Mouse (Mus musculus): ENCODE measurements at regions not wholly inside any gene's neighbourhood (a gene's known extent, or its start where the extent isn't known, plus 50 kb on each side); places are given as distances from the start of the nearest gene placed in this dataset.

GRCm38 (mm10) chr11:114567814-114568800 is 100.2 kb upstream of the Rpl38 start:
- TF ChIP-seq POLR2A (IDR thresholded peaks at IDR 0.05; ENCODE audit: control insufficient read depth, low read depth, low read length) = no peak
- H3K36me3 ChIP-seq (ENCODE audit: control insufficient read depth, insufficient read depth, low read length) = no peaks in the 10 kb centered on the region
- H3K4me3 ChIP-seq (ENCODE audit: control insufficient read depth, low read depth, low read length) = no peak overlapping the region
- no peak overlapping the region for H3K27ac ChIP-seq (ENCODE audit: control insufficient read depth, insufficient read depth, low read depth, low read length)
- no peaks in the 10 kb centered on the region for H3K4me1 ChIP-seq (ENCODE audit: control insufficient read depth, insufficient read depth, low read length)
- no peaks in the 10 kb centered on the region for H3K27me3 ChIP-seq (ENCODE audit: control insufficient read depth, insufficient read depth, low read length)

- H3K27ac ChIP-seq (ENCODE audit: control insufficient read depth, insufficient read depth, low read depth, low read length) = no peak overlapping the region
- no peaks in the 10 kb centered on the region for H3K4me1 ChIP-seq (ENCODE audit: control insufficient read depth, insufficient read depth, low read length)
- TF ChIP-seq POLR2A (IDR thresholded peaks at IDR 0.05; ENCODE audit: control insufficient read depth, low read depth, low read length) (no peak), CTCF (IDR thresholded peaks at IDR 0.05; ENCODE audit: control insufficient read depth, insufficient read depth, insufficient replicate concordance, low read depth, low read length) (no peak)
- no peaks in the 10 kb centered on the region for H3K36me3 ChIP-seq (ENCODE audit: control insufficient read depth, insufficient read depth, low read length)
- H3K27me3 ChIP-seq (ENCODE audit: control insufficient read depth, insufficient read depth, low read length) = no peaks in the 10 kb centered on the region
- H3K4me3 ChIP-seq (ENCODE audit: control insufficient read depth, low read depth, low read length) = no peak overlapping the region
Observed at GRCm38 (mm10) chr11:114567045-114567780, 101.1 kb upstream of the Rpl38 start.

DNA sequence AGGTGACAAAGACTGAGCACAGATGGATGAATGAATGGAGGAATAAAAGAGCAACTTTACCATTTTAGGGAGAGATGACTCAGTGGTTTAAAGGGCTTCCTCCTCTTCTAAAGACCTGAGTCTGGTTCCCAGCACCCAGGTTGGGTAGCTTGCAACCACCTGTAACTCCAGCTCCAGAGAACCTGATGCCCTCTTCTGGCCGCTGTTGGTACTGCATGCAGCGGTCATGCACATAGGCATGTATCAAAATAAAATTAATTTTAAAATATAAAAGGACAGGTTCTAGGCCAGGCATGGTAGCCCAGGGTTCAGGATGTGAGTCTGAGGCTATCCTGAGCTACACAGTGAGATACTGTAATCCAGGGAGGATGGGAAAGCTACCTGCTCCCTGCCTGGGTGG is 103.4 kb upstream of the Rpl38 start:
- Histone ChIP-seq H3K27me3 (ENCODE audit: control insufficient read depth, insufficient read depth, low read length) (no peaks in the 10 kb centered on the region), H3K4me3 (ENCODE audit: control insufficient read depth, low read depth, low read length) (no peak overlapping the region), H3K36me3 (ENCODE audit: control insufficient read depth, insufficient read depth, low read length) (no peaks in the 10 kb centered on the region), H3K27ac (ENCODE audit: control insufficient read depth, insufficient read depth, low read depth, low read length) (no peak overlapping the region), H3K4me1 (ENCODE audit: control insufficient read depth, insufficient read depth, low read length) (peaks cover under 1% of the 10 kb centered on the region; the same call in 1 of the 2 replicates)
- TF ChIP-seq POLR2A (IDR thresholded peaks at IDR 0.05; ENCODE audit: control insufficient read depth, low read depth, low read length) (no peak), CTCF (IDR thresholded peaks at IDR 0.05; ENCODE audit: control insufficient read depth, insufficient read depth, insufficient replicate concordance, low read depth, low read length) (peak; percentile 78)

GRCm38 (mm10) chr11:114563172-114563571 is 105.2 kb upstream of the Rpl38 start:
- TF ChIP-seq CTCF (IDR thresholded peaks at IDR 0.05; ENCODE audit: control insufficient read depth, insufficient read depth, insufficient replicate concordance, low read depth, low read length) = no peak
- no peak for TF ChIP-seq POLR2A (IDR thresholded peaks at IDR 0.05; ENCODE audit: control insufficient read depth, low read depth, low read length)
- no peak overlapping the region for H3K27ac ChIP-seq (ENCODE audit: control insufficient read depth, insufficient read depth, low read depth, low read length)
- no peaks in the 10 kb centered on the region for H3K36me3 ChIP-seq (ENCODE audit: control insufficient read depth, insufficient read depth, low read length)
- H3K27me3 ChIP-seq (ENCODE audit: control insufficient read depth, insufficient read depth, low read length) = no peaks in the 10 kb centered on the region
- peaks cover 2% of the 10 kb centered on the region; the same call in 1 of the 2 replicates for H3K4me1 ChIP-seq (ENCODE audit: control insufficient read depth, insufficient read depth, low read length)
- H3K4me3 ChIP-seq (ENCODE audit: control insufficient read depth, low read depth, low read length) = no peak overlapping the region

DNA sequence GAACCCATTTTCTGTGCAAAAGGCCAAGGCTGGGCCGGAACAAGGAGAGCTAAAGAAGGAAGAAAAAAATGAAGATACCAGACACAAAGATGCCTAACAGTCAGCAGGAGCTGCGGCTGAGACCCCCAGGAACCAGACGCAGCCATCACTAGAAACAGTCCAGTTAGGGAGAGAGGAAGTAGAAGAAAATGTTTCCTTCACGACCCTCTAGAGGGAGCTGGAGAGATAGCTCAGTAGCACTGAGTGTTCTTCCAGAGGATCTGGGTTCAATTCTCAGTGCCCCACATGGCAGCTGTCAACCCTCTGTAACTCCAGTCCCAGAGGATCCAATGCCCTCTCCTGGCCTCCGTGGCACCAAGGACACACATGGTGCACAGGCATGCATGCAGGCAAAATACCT is 113.7 kb upstream of the Rpl38 start:
- H3K4me3 ChIP-seq (ENCODE audit: control insufficient read depth, low read depth, low read length) = no peak overlapping the region
- TF ChIP-seq POLR2A (IDR thresholded peaks at IDR 0.05; ENCODE audit: control insufficient read depth, low read depth, low read length) (no peak), CTCF (IDR thresholded peaks at IDR 0.05; ENCODE audit: control insufficient read depth, insufficient read depth, insufficient replicate concordance, low read depth, low read length) (no peak)
- H3K4me1 ChIP-seq (ENCODE audit: control insufficient read depth, insufficient read depth, low read length) = no peaks in the 10 kb centered on the region; the same call in 1 of the 2 replicates
- H3K36me3 ChIP-seq (ENCODE audit: control insufficient read depth, insufficient read depth, low read length) = no peaks in the 10 kb centered on the region
- no peaks in the 10 kb centered on the region for H3K27me3 ChIP-seq (ENCODE audit: control insufficient read depth, insufficient read depth, low read length)
- no peak overlapping the region for H3K27ac ChIP-seq (ENCODE audit: control insufficient read depth, insufficient read depth, low read depth, low read length)

GRCm38 (mm10) chr11:114553992-114554391 is 114.3 kb upstream of the Rpl38 start:
- H3K36me3 ChIP-seq (ENCODE audit: control insufficient read depth, insufficient read depth, low read length) = no peaks in the 10 kb centered on the region
- H3K4me1 ChIP-seq (ENCODE audit: control insufficient read depth, insufficient read depth, low read length) = no peaks in the 10 kb centered on the region; the same call in 1 of the 2 replicates
- H3K27me3 ChIP-seq (ENCODE audit: control insufficient read depth, insufficient read depth, low read length) = no peaks in the 10 kb centered on the region
- no peak overlapping the region for H3K4me3 ChIP-seq (ENCODE audit: control insufficient read depth, low read depth, low read length)
- TF ChIP-seq POLR2A (IDR thresholded peaks at IDR 0.05; ENCODE audit: control insufficient read depth, low read depth, low read length) (no peak), CTCF (IDR thresholded peaks at IDR 0.05; ENCODE audit: control insufficient read depth, insufficient read depth, insufficient replicate concordance, low read depth, low read length) (no peak)
- no peak overlapping the region for H3K27ac ChIP-seq (ENCODE audit: control insufficient read depth, insufficient read depth, low read depth, low read length)

- TF ChIP-seq POLR2A (IDR thresholded peaks at IDR 0.05; ENCODE audit: control insufficient read depth, low read depth, low read length) (no peak), CTCF (IDR thresholded peaks at IDR 0.05; ENCODE audit: control insufficient read depth, insufficient read depth, insufficient replicate concordance, low read depth, low read length) (no peak)
Observed at GRCm38 (mm10) chr11:114552176-114552575, 116.1 kb upstream of the Rpl38 start.

More at GRCm38 (mm10) chr11:114552176-114552575, 116.1 kb upstream of the Rpl38 start:
- Histone ChIP-seq H3K27me3 (ENCODE audit: control insufficient read depth, insufficient read depth, low read length) (no peaks in the 10 kb centered on the region), H3K4me1 (ENCODE audit: control insufficient read depth, insufficient read depth, low read length) (no peaks in the 10 kb centered on the region; the same call in 1 of the 2 replicates), H3K4me3 (ENCODE audit: control insufficient read depth, low read depth, low read length) (no peak overlapping the region), H3K27ac (ENCODE audit: control insufficient read depth, insufficient read depth, low read depth, low read length) (no peak overlapping the region), H3K36me3 (ENCODE audit: control insufficient read depth, insufficient read depth, low read length) (no peaks in the 10 kb centered on the region)
